Mouse (Mus musculus): ENCODE measurements at regions not wholly inside any gene's neighbourhood (a gene's known extent, or its start where the extent isn't known, plus 50 kb on each side); places are given as distances from the start of the nearest gene placed in this dataset.

DNA sequence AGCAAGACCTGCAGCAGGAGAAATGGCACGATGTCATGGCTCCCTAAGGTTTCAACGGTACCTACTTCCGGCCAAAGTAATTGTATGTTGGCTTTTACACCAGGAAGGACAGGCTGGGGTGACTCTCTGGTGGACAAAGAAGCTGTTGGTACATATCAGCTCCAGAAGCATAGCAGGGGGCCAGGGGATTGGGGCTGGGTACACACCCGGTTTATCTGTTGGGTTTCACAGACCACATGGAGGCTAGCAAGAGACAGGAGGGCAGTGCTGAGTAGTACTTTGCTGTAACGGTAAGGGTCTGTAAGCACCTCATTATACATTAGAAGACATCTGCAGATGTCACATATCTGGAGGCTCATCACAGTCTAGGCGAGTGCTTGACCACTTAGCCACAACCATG lies 164.0 kb upstream of the Ubl3 start:
- TF ChIP-seq EP300 (IDR thresholded peaks at IDR 0.05; ENCODE audit: low read depth) (0 out of 2 replicates have a peak, but pooled peaks have one; percentile 17), CTCF (IDR thresholded peaks at IDR 0.05; ENCODE audit: low read depth) (no peak)

Measured in liver, embryonic 14.5 days (tissue).